Mouse (Mus musculus) limb, embryonic 12.5 days (tissue): ENCODE data around the gene Klhdc3. TPM values are rescaled to one million over a fixed set of nuclear protein-coding genes. Genes with fewer than 3 reads are reported as not detected.

ENCODE experiments used
- ATAC-seq: fragments of 200-750 bp; cut with Nextera tagmentation; 2 replicates; pipeline ENCODE4 v1.8.0; 2017; ENCODE audit warnings: low read depth, moderate TSS enrichment; ENCODE audit not compliant: insufficient number of reproducible peaks, insufficient read depth, low FRiP score, low TSS enrichment
- H3K27ac ChIP-seq: fragments of 300-500 bp; sonication (generic); 2 replicates; pipeline ENCODE4 v1.5.1; 2016; ENCODE audit warnings: mild to moderate bottlenecking, moderate library complexity
- H3K27me3 ChIP-seq: fragments of 300-500 bp; sonication (generic); 2 replicates; pipeline ENCODE4 v1.6.1; 2016; ENCODE audit warnings: mild to moderate bottlenecking, moderate library complexity
- H3K36me3 ChIP-seq: fragments of 300-500 bp; sonication (generic); 2 replicates; pipeline ENCODE4 v1.6.1; 2016; ENCODE audit warnings: mild to moderate bottlenecking, moderate library complexity
- H3K4me1 ChIP-seq: fragments of 300-500 bp; sonication (generic); replicated peaks from 2 replicates; pipeline ENCODE4 v1.6.1; 2016
- H3K4me2 ChIP-seq: fragments of 300-500 bp; sonication (generic); 2 replicates; pipeline ENCODE4 v1.6.1; 2016; ENCODE audit warnings: mild to moderate bottlenecking, moderate library complexity
- H3K4me3 ChIP-seq: fragments of 300-500 bp; sonication (generic); replicated peaks from 2 replicates; pipeline ENCODE4 v1.5.1; 2016; ENCODE audit warnings: mild to moderate bottlenecking
- H3K9ac ChIP-seq: fragments of 300-500 bp; sonication (generic); replicated peaks from 2 replicates; pipeline ENCODE4 v1.6.1; 2016; ENCODE audit warnings: mild to moderate bottlenecking, moderate library complexity
- H3K9me3 ChIP-seq: fragments of 300-500 bp; sonication (generic); 2 replicates; pipeline ENCODE4 v1.6.1; 2016; ENCODE audit warnings: mild to moderate bottlenecking, moderate library complexity
- WGBS: fragments of 180-500 bp; shearing (Covaris S2); methylation state at CpG from one replicate; pipeline ENCODE4 v1.1.7; 2016; 5-methylcytosine and 5-hydroxymethylcytosine counted together
- polyA plus RNA-seq: library from polyadenylated mRNA; unstranded; fragments of >200 nt; fragmentation: Nextera tagmentation; extraction: Ambion mirVana; gene quantifications from 2 replicates; pipeline ENCODE4 v1.2.1, GENCODE M21; 2016

Gene Klhdc3
- polyA plus RNA-seq, 1 experiment from 2014 or later, result 122 TPM

GRCm38 (mm10) chr17:46679843-46680759 is 613 bp downstream of the Klhdc3 start:
- peak overlapping the region; percentile 78 for H3K9ac ChIP-seq
- H3K27me3 ChIP-seq, result no peaks in the 10 kb centered on the region
- H3K4me1 ChIP-seq, result peaks cover 35% of the 10 kb centered on the region
- H3K4me2 ChIP-seq, result peak overlapping the region; percentile 88
- 0 out of 2 replicates have a peak, but pooled peaks have one; percentile 1 for ATAC-seq
- H3K27ac ChIP-seq, result peak overlapping the region; percentile 92
- H3K4me3 ChIP-seq, result peak overlapping the region; percentile 86
- peaks cover 62% of the 10 kb centered on the region for H3K36me3 ChIP-seq
- 1% methylated on average over 34 of the region's 34 CpGs for WGBS
- no peaks in the 10 kb centered on the region for H3K9me3 ChIP-seq

GRCm38 (mm10) chr17:46678911-46679310 is 1.8 kb downstream of the Klhdc3 start:
- Histone ChIP-seq H3K36me3 (peaks cover 55% of the 10 kb centered on the region), H3K27me3 (no peaks in the 10 kb centered on the region), H3K9me3 (no peaks in the 10 kb centered on the region), H3K4me2 (peak overlapping the region; percentile 88), H3K4me3 (peak overlapping the region; percentile 86), H3K27ac (0 out of 2 replicates have a peak overlapping the region, but pooled peaks have one; percentile 18), H3K4me1 (peaks cover 43% of the 10 kb centered on the region), H3K9ac (peak overlapping the region; percentile 78)
- WGBS, result 61% methylated on average over 9 of the region's 9 CpGs
- ATAC-seq, result no peak

- H3K36me3 ChIP-seq, result peaks cover 50% of the 10 kb centered on the region
- H3K27ac ChIP-seq, result 0 out of 2 replicates have a peak within 1 kb of the TSS, but pooled peaks have one; percentile 18
- ATAC-seq, result no peak
- peak within 1 kb of the TSS; percentile 88 for H3K4me2 ChIP-seq
- H3K9ac ChIP-seq, result peak within 1 kb of the TSS; percentile 78
- H3K9me3 ChIP-seq, result no peaks in the 10 kb centered on the region
- H3K4me3 ChIP-seq, result peak within 1 kb of the TSS; percentile 86
- H3K4me1 ChIP-seq, result peaks cover 46% of the 10 kb centered on the region
- H3K27me3 ChIP-seq, result no peaks in the 10 kb centered on the region
- 94% methylated on average over 8 of the region's 9 CpGs for WGBS
Observed at GRCm38 (mm10) chr17:46678416-46678815, 2.3 kb downstream of the Klhdc3 start, which contains the start of gene Mea1. Mea1 (plus strand) TSS chr17:46678793.

- ATAC-seq, result peak; percentile 24; the same call in 1 of the 2 replicates
- WGBS, result 20% methylated on average over 15 of the region's 15 CpGs
- H3K36me3 ChIP-seq, result peaks cover 61% of the 10 kb centered on the region
Observed at GRCm38 (mm10) chr17:46674530-46675283, 6.0 kb downstream of the Klhdc3 start.

GRCm38 (mm10) chr17:46673850-46674529 is 6.7 kb downstream of the Klhdc3 start, which contains the start of gene Rrp36:
Rrp36 (minus strand) TSS chr17:46674352.
- ATAC-seq, result peak; percentile 88
- Histone ChIP-seq H3K4me3 (peak within 1 kb of the TSS; percentile 63), H3K4me1 (peaks cover 32% of the 10 kb centered on the region), H3K36me3 (peaks cover 66% of the 10 kb centered on the region), H3K9ac (peak within 1 kb of the TSS; percentile 83), H3K27ac (peak within 1 kb of the TSS; percentile 94), H3K4me2 (peak within 1 kb of the TSS; percentile 82), H3K9me3 (no peaks in the 10 kb centered on the region; the same call in 1 of the 2 replicates), H3K27me3 (no peaks in the 10 kb centered on the region)
- 1% methylated on average over 43 of the region's 43 CpGs for WGBS

More at GRCm38 (mm10) chr17:46674530-46675283, 6.0 kb downstream of the Klhdc3 start:
- peak overlapping the region; percentile 94 for H3K27ac ChIP-seq
- H3K9ac ChIP-seq, result peak overlapping the region; percentile 83
- peaks cover 40% of the 10 kb centered on the region for H3K4me1 ChIP-seq
- no peaks in the 10 kb centered on the region for H3K27me3 ChIP-seq
- H3K4me2 ChIP-seq, result peak overlapping the region; percentile 82
- H3K9me3 ChIP-seq, result no peaks in the 10 kb centered on the region
- peak overlapping the region; percentile 63 for H3K4me3 ChIP-seq

GRCm38 (mm10) chr17:46669911-46670310 is 10.8 kb downstream of the Klhdc3 start:
- no peaks in the 10 kb centered on the region for H3K27me3 ChIP-seq
- H3K9ac ChIP-seq, result no peak overlapping the region
- peaks cover 68% of the 10 kb centered on the region for H3K36me3 ChIP-seq
- peaks cover 15% of the 10 kb centered on the region for H3K4me1 ChIP-seq
- ATAC-seq, result no peak
- H3K4me2 ChIP-seq, result no peak overlapping the region
- WGBS, result 93% methylated on average over 10 of the region's 10 CpGs
- H3K9me3 ChIP-seq, result no peaks in the 10 kb centered on the region; the same call in 1 of the 2 replicates
- H3K27ac ChIP-seq, result no peak overlapping the region
- no peak overlapping the region for H3K4me3 ChIP-seq

GRCm38 (mm10) chr17:46667712-46668111 is 13.0 kb downstream of the Klhdc3 start:
- Histone ChIP-seq H3K27me3 (no peaks in the 10 kb centered on the region), H3K9ac (no peak overlapping the region), H3K4me1 (no peaks in the 10 kb centered on the region), H3K9me3 (no peaks in the 10 kb centered on the region; the same call in 1 of the 2 replicates), H3K36me3 (peaks cover 84% of the 10 kb centered on the region), H3K4me3 (no peak overlapping the region), H3K4me2 (no peak overlapping the region), H3K27ac (no peak overlapping the region)
- no peak for ATAC-seq
- 94% methylated on average over 16 of the region's 16 CpGs for WGBS

- peaks cover 97% of the 10 kb centered on the region for H3K36me3 ChIP-seq
- no peaks in the 10 kb centered on the region for H3K9me3 ChIP-seq
- no peak for ATAC-seq
- no peaks in the 10 kb centered on the region for H3K27me3 ChIP-seq
- WGBS, result 91% methylated on average over 5 of the region's 5 CpGs
- H3K4me1 ChIP-seq, result no peaks in the 10 kb centered on the region
- H3K9ac ChIP-seq, result no peak overlapping the region
- no peak overlapping the region for H3K27ac ChIP-seq
- H3K4me2 ChIP-seq, result no peak overlapping the region
- H3K4me3 ChIP-seq, result no peak overlapping the region
Observed at GRCm38 (mm10) chr17:46662730-46663129, 18.0 kb downstream of the Klhdc3 start.

GRCm38 (mm10) chr17:46661981-46662380 is 18.7 kb downstream of the Klhdc3 start:
- WGBS, result 80% methylated on average over 12 of the region's 12 CpGs

GRCm38 (mm10) chr17:46661351-46661750 is 19.4 kb downstream of the Klhdc3 start:
- WGBS, result 91% methylated on average over 9 of the region's 9 CpGs
- H3K27me3 ChIP-seq, result no peaks in the 10 kb centered on the region
- H3K9me3 ChIP-seq, result no peaks in the 10 kb centered on the region
- peaks cover 99% of the 10 kb centered on the region for H3K36me3 ChIP-seq
- H3K27ac ChIP-seq, result no peak overlapping the region
- no peak overlapping the region for H3K9ac ChIP-seq
- H3K4me1 ChIP-seq, result no peaks in the 10 kb centered on the region
- no peak overlapping the region for H3K4me3 ChIP-seq
- H3K4me2 ChIP-seq, result no peak overlapping the region
- ATAC-seq, result no peak

More at GRCm38 (mm10) chr17:46661981-46662380, 18.7 kb downstream of the Klhdc3 start:
- H3K27me3 ChIP-seq, result no peaks in the 10 kb centered on the region
- peaks cover 99% of the 10 kb centered on the region for H3K36me3 ChIP-seq
- H3K4me1 ChIP-seq, result no peaks in the 10 kb centered on the region
- H3K4me3 ChIP-seq, result no peak overlapping the region
- no peak for ATAC-seq
- H3K9me3 ChIP-seq, result no peaks in the 10 kb centered on the region
- H3K9ac ChIP-seq, result no peak overlapping the region
- H3K27ac ChIP-seq, result no peak overlapping the region
- H3K4me2 ChIP-seq, result no peak overlapping the region
